Mouse (Mus musculus): ENCODE measurements around the gene Taok3. TPM values are rescaled to one million over a fixed set of nuclear protein-coding genes. Genes with fewer than 3 reads are reported as not detected.

Gene Taok3
- total and polyA plus RNA-seq, 3 experiments: 32.1 to 79.2 TPM; not detected in 1

DNA sequence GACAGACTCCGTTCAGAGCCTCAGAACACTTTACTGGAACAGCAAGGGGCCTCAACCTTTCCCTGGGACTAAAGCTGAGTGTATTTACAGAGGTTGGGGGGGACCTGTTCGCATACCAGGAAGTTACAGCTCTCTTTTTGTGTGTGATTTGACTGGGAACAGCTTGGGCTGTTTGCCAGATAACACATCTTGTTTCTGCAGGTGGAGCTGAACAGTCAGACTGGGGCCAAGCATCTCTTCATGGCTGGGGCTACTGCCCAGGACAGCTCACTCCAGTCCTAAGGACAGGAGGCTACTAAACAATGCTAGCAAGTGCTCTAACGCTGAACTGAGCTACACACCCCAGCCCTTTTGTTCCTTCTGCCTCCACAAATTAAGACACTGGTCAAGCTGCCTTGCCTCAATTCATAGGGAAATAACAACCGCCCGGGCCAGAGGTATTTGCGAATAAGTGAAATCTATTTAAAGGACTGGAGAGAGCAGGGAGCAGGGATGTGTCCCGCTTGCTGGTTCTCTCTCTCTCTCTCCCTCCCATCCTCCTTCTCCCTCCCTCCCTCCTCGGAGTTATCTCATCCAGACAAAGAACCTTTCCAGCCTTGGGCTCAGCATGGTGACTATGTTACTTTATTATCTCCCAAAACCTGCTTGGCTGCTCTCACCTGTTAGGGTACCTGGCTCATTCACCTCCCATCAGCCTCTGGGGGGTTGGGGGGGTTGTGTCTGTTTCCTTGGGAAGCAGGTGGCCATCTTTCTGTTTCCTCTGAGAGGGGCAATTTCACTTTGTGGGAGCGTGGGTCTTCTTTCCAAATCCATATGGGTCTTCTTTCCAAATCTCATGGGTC, 194.9 kb downstream of the Taok3 start:
- no peaks in the 10 kb centered on the region; the same call in 1 of the 2 replicates for H3K79me2 ChIP-seq (ENCODE audit: control insufficient read depth, insufficient read depth, low read length, poor library complexity)
- DNase-seq (ENCODE audit: low read depth, low spot score): peak; percentile 38
- H3K4me1 ChIP-seq (ENCODE audit: control insufficient read depth in 1 of 2, insufficient read depth in 2 of 2, low read length in 2 of 2): peaks cover 4 to 20% of the 10 kb centered on the region in 2 experiments
- H3K9ac ChIP-seq (ENCODE audit: control insufficient read depth, low read depth, low read length, poor library complexity, severe bottlenecking): no peak overlapping the region
- peaks cover 0 to 14% of the 10 kb centered on the region in 2 experiments; a peak in 2 of 4 replicates for H3K36me3 ChIP-seq (ENCODE audit: control insufficient read depth in 1 of 2, insufficient read depth in 2 of 2, low read length in 2 of 2)
- no peaks in the 10 kb centered on the region for H3K9me3 ChIP-seq (replicated peaks; ENCODE audit: insufficient read depth, low read length)
- TF ChIP-seq CHD2 (IDR thresholded peaks at IDR 0.05; ENCODE audit: low read length) (no peak), MAFK (IDR thresholded peaks at IDR 0.05; ENCODE audit: borderline replicate concordance, low read depth, low read length) (no peak), TCF12 (IDR thresholded peaks at IDR 0.05; ENCODE audit: low read depth, low read length) (peak; percentile 23; the same call in 1 of the 2 replicates), NRF1 (IDR thresholded peaks at IDR 0.05; ENCODE audit: insufficient read depth, low read depth, low read length, poor library complexity, severe bottlenecking) (no peak), MAZ (IDR thresholded peaks at IDR 0.05; ENCODE audit: low read depth, low read length) (no peak), SIN3A (IDR thresholded peaks at IDR 0.05; ENCODE audit: low read length) (no peak), EP300 (IDR thresholded peaks at IDR 0.05; ENCODE audit: low read depth in 1 of 2, low read length in 2 of 2) (0 out of 4 replicates have a peak, but pooled peaks of 1 of the 2 experiments have one; percentile 12), ETS1 (IDR thresholded peaks at IDR 0.05; ENCODE audit: low read depth, low read length) (no peak), NELFE (IDR thresholded peaks at IDR 0.05; ENCODE audit: low read depth, low read length) (no peak), POLR2AphosphoS2 (IDR thresholded peaks at IDR 0.05; ENCODE audit: low read length) (no peak), POLR2A (IDR thresholded peaks at IDR 0.05; ENCODE audit: control insufficient read depth in 1 of 2, insufficient read depth in 1 of 2, low read depth in 1 of 2, low read length in 2 of 2, poor library complexity in 1 of 2) (no peak), MEF2A (IDR thresholded peaks at IDR 0.05; ENCODE audit: extremely low read depth, insufficient replicate concordance, low read depth, low read length, poor library complexity, severe bottlenecking) (no peak), UBTF (IDR thresholded peaks at IDR 0.05; ENCODE audit: borderline replicate concordance, insufficient read depth, low read depth, low read length) (no peak), CTCF (IDR thresholded peaks at IDR 0.05 in 2 of 3, conservative IDR thresholded peaks at IDR 0.05 in 1 of 3; ENCODE audit: control insufficient read depth in 1 of 3, insufficient read depth in 1 of 3, low read depth in 2 of 3, low read length in 3 of 3, poor library complexity in 1 of 3, severe bottlenecking in 1 of 3) (no peak), TBP (IDR thresholded peaks at IDR 0.05; ENCODE audit: low read depth, low read length) (no peak), USF1 (IDR thresholded peaks at IDR 0.05; ENCODE audit: low read depth, low read length) (no peak)
- no peaks in the 10 kb centered on the region; a peak in 1 of 4 replicates for H3K27me3 ChIP-seq (ENCODE audit: control insufficient read depth in 1 of 2, insufficient read depth in 2 of 2, low read length in 2 of 2)
- peak overlapping the region in 1 of 2 experiments; percentile 16; a peak in 1 of 4 replicates for H3K4me3 ChIP-seq (ENCODE audit: control insufficient read depth in 1 of 2, insufficient read depth in 1 of 2, low read depth in 2 of 2, low read length in 2 of 2)
- H3K27ac ChIP-seq (ENCODE audit: control insufficient read depth, low read depth, low read length): no peak overlapping the region
